24 mouse cellular contexts compared by ENCODE assay signal in genomic region chr1:175950851-175951250, GRCm38 (mm10). TPM values are rescaled to one million over a fixed set of nuclear protein-coding genes. Genes with fewer than 3 reads are reported as not detected.
DNase-seq lines count a peak whose midpoint lies in the region; ATAC-seq lines count a peak whose summit lies in the region.
"Had no signal": no experiment of that assay in that cellular context is flagged by ENCODE, and none has a peak within 500 bp of the region (broad histone marks: within the 10 kb centered on the region; RNA-seq: fewer than 3 reads in every experiment).

No protein-coding gene starts in this region.

- DNase-seq in cerebellum, adult 11-12 months, result no peak
- peak; percentile 14 for DNase-seq in heart, adult 11 months
- DNase-seq in heart, postnatal 36 days, result no peak
- peak; percentile 61 for DNase-seq in brain, adult 2 months (ENCODE audit: low read depth, low spot score)
- DNase-seq: adrenal gland, adult 2 months; adrenal gland, adult 8-10 months; adrenal gland, postnatal 10 days; adrenal gland, postnatal 14 days; adrenal gland, postnatal 25 days; adrenal gland, postnatal 36 days; B cell, adult 2 months; cerebellum, adult 11 months; cerebellum, adult 18-20 months; cerebellum, adult 8-10 months; cerebellum, adult 9-10 months had no signal

- ATAC-seq in cerebellum, adult (ENCODE audit: insufficient number of reproducible peaks, low FRiP score, low TSS enrichment), result 0 out of 2 replicates have a peak, but pooled peaks have one; percentile 49
- ATAC-seq in frontal cortex, adult (ENCODE audit: low TSS enrichment), result no peak
- ATAC-seq: activated CD4-positive, CD25-positive, alpha-beta regulatory T cell, adult 4 months; CD4-positive, CD25-positive, alpha-beta regulatory T cell, adult 4 months; Patski had no signal

- intact Hi-C loops in heart, postnatal 36 days (cut with DNase I), result no loop called here

RNA-seq across cellular contexts. Expression of gene Rbm8a2, which starts 28.1 kb away (rescaled TPM):
- not detected for total RNA-seq in heart, postnatal 36 days (2021)
- total RNA-seq: adrenal gland, adult 18-20 months; adrenal gland, adult 2 months; adrenal gland, postnatal 10 days; adrenal gland, postnatal 14 days; adrenal gland, postnatal 25 days; adrenal gland, postnatal 36 days; adrenal gland, postnatal 4 days had no signal

RNA-seq across cellular contexts. Expression of gene Gm38100, which starts 30.7 kb away (rescaled TPM):
- total RNA-seq in heart, postnatal 36 days (2021), result not detected
- total RNA-seq: adrenal gland, adult 18-20 months; adrenal gland, adult 2 months; adrenal gland, adult 8-10 months; adrenal gland, postnatal 10 days; adrenal gland, postnatal 14 days; adrenal gland, postnatal 25 days; adrenal gland, postnatal 36 days; adrenal gland, postnatal 4 days; CH12.LX; ES-E14 had no signal

Comparison
In these comparisons a context has a peak if more than half of its experiments do, and no peak if none do; other contexts are left out.
1. DNase-seq: peak in heart, adult 11 months (single experiment) and brain, adult 2 months (single experiment); none in cerebellum, adult 11-12 months (single experiment) and heart, postnatal 36 days (0 of 2).